Mouse (Mus musculus) cerebellum, adult 11-12 months (tissue): Measurements from ENCODE around the gene Lrrd1.
"Not testable (repeated sequence)": the region's sequence is repeated elsewhere in the genome, so short reads cannot be mapped to it uniquely, and the experiment has no call there.

ENCODE experiments used
- DNase-seq: peaks from one replicate; pipeline ENCODE4 v3.0.0; 2022

The Lrrd1 gene

GRCm38 (mm10) chr5:3845026-3845425 is at the start of gene Lrrd1:
Gene Lrrd1 (plus strand): TSS chr5:3845173.
- DNase-seq = no peak

- not testable (repeated sequence) for DNase-seq
Measured at GRCm38 (mm10) chr5:3797101-3797500, 47.9 kb upstream of the Lrrd1 start.

- DNase-seq = not testable (repeated sequence)
Measured at GRCm38 (mm10) chr5:3798656-3799055, 46.3 kb upstream of the Lrrd1 start.

DNA sequence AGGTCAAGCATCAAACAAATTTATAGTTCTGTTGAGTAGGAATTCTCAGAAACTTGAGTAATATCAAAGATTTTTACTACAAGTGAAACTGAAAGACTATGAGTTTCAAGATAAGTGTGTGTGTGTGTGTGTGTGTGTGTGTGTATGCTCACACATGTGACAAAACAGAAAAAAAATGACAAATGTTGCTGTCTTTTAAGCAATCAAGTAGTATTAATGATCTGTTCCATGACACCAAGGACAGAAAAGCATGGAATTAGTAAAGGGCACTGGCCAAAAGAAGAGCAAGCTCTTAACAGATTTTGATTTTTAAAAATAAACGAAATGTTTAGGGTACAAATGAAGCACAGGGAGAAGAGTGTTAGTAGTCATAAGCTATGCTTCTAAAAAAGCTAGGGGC is 44.9 kb upstream of the Lrrd1 start:
- no peak for DNase-seq

GRCm38 (mm10) chr5:3800881-3801280 is 44.1 kb upstream of the Lrrd1 start:
- DNase-seq = no peak

GRCm38 (mm10) chr5:3801672-3802432 is 43.1 kb upstream of the Lrrd1 start:
- no peak for DNase-seq

GRCm38 (mm10) chr5:3802433-3803291 is 42.3 kb upstream of the Lrrd1 start, which contains the start of the genes Ankib1 and Krit1:
Gene Ankib1 (minus strand): TSS chr5:3802925.
Gene Krit1 (plus strand): TSS chr5:3803184.
- DNase-seq = peak; percentile 88

GRCm38 (mm10) chr5:3803292-3804165 is 41.4 kb upstream of the Lrrd1 start:
- DNase-seq = no peak

GRCm38 (mm10) chr5:3808472-3808871 is 36.5 kb upstream of the Lrrd1 start:
- DNase-seq = no peak

- no peak for DNase-seq
Measured at GRCm38 (mm10) chr5:3834107-3834506, 10.9 kb upstream of the Lrrd1 start.

- no peak for DNase-seq
Measured at GRCm38 (mm10) chr5:3870161-3870560, 25.2 kb downstream of the Lrrd1 start.

DNA sequence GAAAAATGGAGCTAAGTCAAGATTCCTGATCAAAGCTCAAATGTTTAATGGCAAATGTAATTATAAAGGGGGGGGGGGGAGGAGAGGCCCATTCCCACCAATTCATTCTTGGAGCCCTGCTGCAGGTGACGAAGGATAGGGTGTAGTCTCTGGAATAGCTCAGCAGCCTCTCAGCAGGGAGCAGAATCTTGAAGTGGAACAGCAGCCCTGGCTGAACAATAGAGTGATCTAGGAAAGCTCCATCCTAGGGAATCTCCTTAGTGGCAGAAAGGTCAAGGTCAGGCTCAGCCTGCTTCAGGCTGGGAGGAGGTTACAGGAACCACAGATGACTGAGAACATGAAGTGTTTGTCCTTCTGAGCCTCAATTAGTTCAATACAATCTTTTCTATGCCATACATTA is 27.4 kb downstream of the Lrrd1 start:
- no peak for DNase-seq

DNA sequence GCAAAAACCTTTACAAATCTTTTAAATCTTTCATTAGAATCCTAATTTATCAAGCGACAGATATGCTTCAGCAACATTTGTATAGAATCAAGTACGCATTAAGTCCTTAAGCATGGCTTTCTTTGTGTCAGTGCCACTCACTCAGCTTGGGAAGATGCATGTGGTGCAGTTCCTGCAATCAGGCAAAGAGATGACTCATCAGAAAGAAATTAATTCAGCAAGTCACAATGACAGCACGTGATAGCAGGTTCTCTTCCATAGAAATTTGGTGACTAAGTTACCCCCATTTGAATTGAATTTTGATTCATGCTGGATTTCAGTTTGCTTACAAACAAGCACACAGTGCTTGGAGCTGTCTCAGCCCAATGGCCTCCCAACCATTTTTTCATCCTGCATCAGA is 28.5 kb downstream of the Lrrd1 start:
- no peak for DNase-seq

DNA sequence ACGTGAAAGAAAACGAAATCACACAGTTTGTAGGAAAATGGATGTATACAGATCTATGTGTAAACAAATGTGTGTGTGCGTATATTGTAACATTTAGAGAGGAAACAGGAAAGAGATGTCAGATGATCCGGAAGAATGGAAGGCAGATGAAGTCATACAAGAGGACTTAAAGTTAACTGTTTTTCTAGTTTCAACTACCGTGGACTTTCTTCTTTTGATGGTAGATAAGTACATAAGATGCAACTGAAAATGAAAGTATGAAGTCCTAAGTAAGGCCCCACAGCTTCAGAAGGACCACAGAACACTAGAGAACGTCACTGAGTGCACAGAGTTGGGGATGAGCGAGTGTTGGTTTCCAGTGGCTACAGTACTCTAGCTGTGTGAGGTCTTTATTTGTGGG is 41.9 kb downstream of the Lrrd1 start:
- not testable (repeated sequence) for DNase-seq

- no peak for DNase-seq
Measured at GRCm38 (mm10) chr5:3889201-3889600, 44.2 kb downstream of the Lrrd1 start.

- peak; percentile 67 for DNase-seq
Measured at GRCm38 (mm10) chr5:3893459-3894293, 48.7 kb downstream of the Lrrd1 start, which contains the start of gene Mterf1a. Gene Mterf1a (minus strand): TSS chr5:3893933.

GRCm38 (mm10) chr5:3894294-3894619 is 49.3 kb downstream of the Lrrd1 start:
- not testable (repeated sequence) for DNase-seq

DNA sequence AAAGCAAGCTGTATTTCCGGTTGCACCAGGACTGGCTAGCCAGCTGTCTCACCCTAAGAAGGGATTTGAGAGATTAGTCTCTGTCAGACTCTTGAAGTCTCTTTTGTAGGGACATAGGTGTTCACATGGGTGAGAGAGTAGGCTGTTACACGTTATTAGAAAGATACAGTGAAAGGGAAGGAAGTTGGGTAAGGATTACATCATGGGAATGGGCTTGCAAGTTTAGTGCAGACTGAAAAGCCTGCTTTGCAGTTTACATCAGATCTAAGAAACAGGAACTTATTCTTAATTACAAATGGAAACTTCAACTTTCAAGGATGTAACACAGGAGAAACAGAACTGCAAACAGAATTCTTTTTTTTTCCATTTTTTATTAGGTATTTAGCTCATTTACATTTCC is 60.5 kb downstream of the Lrrd1 start:
- no peak for DNase-seq
